Mouse (Mus musculus) kidney, postnatal 14 days (tissue): ENCODE data around the gene Vti1a.

Experiments used
- DNase-seq: peaks from one replicate; pipeline ENCODE4 v3.0.0; 2022; ENCODE audit warnings: mixed read lengths

The Vti1a gene

DNA sequence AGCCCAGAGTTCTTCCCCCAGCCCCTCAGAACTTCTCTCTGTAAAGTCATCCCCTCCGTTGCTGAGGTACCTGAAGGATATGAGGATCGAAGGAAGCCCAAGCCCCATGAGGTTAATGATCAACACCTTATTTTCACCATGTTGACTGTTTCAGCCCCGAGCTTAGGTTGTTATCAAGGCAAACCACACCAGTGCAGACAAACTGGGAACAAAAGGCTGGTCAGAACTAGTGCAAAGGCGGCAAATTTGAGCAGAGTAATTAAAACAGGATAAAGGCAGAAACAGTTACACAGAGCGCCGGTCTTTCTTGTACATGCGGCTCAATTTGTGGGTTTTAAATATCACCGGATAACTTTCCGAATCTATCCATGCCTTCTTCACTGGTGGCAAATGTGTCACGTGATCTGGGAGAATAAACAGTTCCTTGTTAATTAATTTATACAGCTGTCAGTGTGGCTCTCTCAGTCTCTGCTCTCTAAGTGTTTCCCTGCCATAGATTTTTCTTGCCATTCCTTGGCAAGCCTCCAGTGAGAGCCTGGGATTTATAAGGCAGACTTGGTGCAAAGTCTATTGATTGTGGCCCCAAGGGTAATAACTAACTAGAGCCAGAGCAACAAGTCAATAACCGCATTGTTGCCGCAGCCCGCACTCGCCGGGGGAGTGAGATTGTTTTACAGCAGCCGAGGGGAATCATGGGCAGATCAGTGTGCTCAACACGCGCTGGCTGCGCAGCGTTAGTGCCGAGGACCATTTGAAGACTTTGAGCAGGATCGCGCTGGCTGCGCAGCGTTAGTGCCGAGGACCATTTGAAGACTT, 277.0 kb downstream of the Vti1a start:
- DNase-seq = peak; percentile 87

GRCm38 (mm10) chr19:55593729-55594444, 277.8 kb downstream of the Vti1a start:
- no peak for DNase-seq

- DNase-seq = no peak
These were observed 278.4 kb downstream of the Vti1a start for GRCm38 (mm10) chr19:55594451-55594850.

- DNase-seq = no peak
These were observed 280.0 kb downstream of the Vti1a start for GRCm38 (mm10) chr19:55595945-55596649.

- no peak for DNase-seq
These were observed 280.7 kb downstream of the Vti1a start for GRCm38 (mm10) chr19:55596804-55597203.

DNA sequence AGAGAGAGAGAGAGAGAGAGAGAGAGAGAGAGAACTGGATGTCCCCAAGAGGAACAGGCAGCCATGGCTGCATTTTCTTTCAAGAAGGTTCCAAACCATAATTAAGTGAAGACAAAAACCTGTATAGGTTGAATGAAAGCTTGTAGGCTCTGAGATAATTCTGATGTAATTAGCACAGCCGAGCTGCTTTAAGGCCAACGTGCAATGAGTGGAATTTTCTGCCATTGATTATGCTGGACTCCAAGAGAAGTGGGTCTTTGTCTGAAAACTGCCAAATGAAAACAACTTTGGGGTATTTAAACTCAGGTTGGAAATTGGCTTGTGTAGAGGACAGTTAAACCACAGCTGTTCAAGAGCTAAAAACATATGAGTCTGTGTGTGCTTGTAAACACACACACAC, 281.2 kb downstream of the Vti1a start:
- no peak for DNase-seq

- no peak for DNase-seq
These were observed 281.9 kb downstream of the Vti1a start for GRCm38 (mm10) chr19:55597951-55598350.

DNA sequence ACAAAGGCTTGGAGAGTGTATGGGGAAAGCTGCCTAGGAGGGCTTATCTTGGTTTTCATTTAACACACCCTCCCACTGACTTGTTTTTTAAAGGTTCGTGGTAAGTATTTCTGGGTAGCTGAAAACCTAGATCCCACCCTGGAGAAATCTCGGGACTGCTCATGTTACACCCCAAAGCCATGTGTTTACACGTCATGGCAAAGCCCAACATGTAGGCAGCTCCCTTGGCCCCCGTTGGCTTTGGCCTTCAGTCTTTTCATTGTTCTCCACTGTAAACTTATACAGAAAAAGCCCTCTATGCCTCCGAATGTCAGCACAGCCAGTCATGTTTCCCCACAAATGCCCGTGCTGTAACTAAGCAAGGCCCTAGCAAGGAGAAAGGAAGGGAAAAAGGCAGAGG, 283.0 kb downstream of the Vti1a start:
- no peak for DNase-seq

DNA sequence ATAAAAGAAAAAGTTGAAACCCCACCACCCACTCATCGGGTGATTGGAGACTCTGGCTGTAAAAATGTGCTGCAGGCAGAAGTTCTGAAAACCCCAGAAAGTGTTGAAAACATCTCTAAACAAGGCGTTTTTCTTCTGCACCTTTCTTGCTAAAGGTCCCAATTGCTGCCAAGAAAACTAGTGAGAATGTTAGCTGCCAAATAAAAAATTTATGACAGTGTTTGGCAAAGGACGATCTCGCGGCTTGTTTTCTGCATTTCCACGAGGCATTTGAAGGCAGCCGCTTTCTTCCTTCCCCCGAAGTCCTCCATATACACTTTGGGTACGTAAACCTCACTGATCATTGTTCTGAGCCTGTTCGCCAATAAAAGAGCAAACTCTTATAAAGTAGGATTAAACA, 291.6 kb downstream of the Vti1a start:
- no peak for DNase-seq

GRCm38 (mm10) chr19:55608858-55609375, 292.8 kb downstream of the Vti1a start:
- no peak for DNase-seq

DNA sequence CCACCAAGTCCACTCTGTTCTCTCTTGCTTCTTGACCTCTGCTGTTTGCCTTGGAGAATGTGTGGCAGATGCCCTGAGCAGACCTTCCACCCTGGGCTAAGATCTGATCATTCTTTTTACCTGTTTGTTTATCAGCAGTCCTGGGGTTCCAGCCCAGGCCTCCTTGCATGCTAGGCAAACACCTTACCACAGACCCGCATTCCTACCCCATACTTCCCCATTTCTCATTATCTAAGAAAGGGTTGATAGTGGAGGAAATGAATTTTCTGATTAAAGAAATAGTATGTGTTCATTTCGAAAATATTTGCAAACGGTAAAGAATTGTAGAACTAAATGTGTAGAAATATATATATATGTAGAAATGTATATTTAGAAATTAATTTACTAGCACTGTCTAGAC, 293.7 kb downstream of the Vti1a start:
- no peak for DNase-seq

GRCm38 (mm10) chr19:55615743-55616142, 299.6 kb downstream of the Vti1a start:
- peak; percentile 70 for DNase-seq

DNA sequence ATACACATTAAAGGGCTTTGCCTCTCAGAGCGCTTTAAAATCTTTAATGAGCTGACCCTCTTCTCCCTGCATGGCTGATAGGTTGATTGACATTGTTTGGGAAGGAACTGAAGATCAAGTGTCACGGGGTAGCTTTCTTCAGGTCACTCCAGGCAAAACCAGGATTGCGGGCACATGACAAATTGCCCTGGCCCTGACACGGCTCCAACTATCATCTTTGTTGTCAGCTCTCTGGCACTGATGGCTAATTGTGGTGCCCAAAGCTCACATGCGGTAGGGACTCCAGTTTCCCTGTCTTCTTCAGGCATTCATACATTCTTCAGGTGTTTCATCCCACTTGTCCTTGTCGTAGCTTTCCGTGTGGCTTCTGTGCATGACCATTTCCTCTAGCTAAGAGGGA, 300.2 kb downstream of the Vti1a start:
- DNase-seq = no peak

GRCm38 (mm10) chr19:55616937-55617336, 300.8 kb downstream of the Vti1a start:
- no peak for DNase-seq

DNA sequence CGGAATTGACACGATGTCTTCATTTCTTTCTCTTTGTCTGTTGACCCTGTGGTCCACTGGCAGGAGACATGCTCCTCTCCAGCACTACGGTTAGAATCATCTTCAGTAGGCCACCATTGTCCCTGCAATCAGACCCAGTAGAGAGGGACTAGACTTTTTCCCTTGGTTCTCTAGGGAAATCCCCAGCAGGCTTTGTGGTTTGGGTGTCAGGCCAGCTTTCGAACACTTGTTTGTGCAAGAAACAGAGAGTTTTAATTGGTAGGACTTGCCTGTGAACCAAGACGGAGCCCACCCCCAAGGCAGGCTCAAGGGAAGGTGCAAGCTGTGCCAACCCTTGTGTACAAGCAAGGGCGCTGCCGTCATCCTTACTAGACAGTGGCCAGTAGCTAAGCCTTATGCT, 302.5 kb downstream of the Vti1a start:
- no peak for DNase-seq

DNA sequence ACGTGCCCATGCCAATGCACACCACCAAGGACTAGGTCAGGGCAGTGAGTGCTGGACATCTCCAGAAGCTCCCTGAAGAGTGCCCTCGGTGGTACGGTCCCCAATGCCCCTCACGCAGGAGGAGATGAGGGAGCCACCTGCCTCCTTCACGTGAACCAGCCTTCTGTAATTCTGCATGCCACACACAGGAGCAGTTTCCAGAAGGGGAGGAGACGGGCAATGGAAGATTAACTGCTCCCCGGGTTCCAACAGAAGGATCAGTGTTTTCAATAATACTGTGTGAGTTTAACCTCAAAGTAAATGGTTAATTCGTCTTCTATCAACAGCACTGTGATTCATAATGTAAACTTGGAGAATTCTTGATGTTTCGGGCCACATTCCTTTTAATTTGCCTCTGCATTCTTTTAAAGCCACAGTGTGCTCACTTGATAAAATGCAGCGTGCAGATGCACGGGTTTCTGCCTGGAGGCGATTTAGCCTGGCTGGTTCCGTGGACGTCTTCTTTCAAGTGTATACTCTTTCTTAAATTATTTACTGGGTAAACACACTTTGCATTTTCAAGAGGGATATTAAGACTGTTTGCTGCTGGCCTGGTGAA, 304.4 kb downstream of the Vti1a start:
- DNase-seq = peak; percentile 38

DNA sequence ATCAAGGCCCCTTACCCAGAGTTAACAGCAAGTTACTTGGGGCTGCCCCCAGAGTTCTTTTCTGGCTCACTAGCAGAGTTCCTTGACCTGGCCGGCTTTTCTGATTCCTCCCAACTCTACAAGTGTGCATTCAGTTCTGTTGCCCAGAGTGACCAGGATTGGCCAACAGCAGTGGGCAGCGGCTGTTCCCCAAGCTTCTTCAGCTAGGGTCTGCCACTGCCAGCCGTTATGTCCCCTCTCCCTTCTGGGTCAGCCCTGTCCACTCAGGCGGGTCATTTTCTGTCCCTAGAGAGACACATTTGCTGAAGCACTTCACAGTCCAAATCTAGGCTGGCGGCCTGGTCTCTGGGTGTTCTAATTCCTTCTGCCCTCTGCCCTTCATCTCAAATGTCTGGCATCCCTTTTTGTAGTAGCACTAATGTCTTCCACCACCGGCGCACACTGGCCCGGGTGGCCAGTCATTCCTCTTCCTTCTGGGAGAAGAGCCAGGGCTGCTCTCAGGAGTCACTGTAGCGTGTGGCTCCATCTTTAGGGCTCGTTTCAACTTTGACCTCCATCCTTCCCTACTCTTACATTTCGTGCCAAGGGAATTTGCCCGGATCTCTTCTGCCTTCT, 305.0 kb downstream of the Vti1a start:
- peak; percentile 72 for DNase-seq

- no peak for DNase-seq
These were observed 306.7 kb downstream of the Vti1a start for GRCm38 (mm10) chr19:55622821-55623220.

- no peak for DNase-seq
These were observed 307.5 kb downstream of the Vti1a start for GRCm38 (mm10) chr19:55623605-55624004.

GRCm38 (mm10) chr19:55626483-55626882, 310.4 kb downstream of the Vti1a start:
- DNase-seq = no peak

DNA sequence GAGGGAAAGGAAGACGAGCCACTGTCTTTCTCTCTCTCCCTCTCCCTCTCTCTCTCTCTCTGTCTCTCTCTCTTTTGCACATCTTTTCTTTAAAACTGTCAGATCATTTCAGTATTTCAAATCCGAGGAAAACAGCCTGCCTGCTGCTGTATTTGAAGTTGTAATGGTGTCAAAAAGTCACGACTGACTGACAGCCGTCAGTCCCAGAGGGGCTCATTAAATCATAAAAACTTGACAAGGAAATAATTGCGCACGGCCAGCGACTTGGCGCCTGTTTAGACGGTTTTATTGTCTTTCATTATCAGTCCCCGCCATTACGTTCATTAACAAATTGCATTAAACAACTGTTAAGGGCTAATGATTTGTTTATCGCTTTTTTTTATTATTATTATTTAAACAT, 310.9 kb downstream of the Vti1a start:
- DNase-seq = no peak

GRCm38 (mm10) chr19:55635488-55635887, 319.4 kb downstream of the Vti1a start:
- no peak for DNase-seq

DNA sequence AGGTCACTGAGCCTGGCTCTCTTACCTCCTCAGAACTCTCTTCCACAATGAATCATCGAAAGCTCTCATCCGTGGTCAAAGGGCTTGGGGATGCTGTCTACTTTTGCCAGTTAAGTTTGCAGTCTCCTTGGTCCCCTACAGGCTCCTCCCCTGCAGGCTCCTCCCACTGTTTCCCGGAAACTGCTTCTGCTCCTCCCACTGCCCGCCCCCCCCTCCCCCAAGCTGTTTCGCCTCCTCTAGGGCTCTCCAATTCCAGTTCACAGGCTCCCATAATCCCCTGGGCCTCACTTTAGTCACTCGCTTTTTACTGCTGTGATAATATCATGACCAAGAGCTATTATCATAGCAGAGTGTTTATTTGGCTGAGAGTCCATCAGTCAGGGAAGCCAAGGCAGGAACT, 324.2 kb downstream of the Vti1a start:
- DNase-seq = no peak
